Mouse (Mus musculus): Measurements from ENCODE around the gene Col4a2.

The Col4a2 gene

GRCm38 (mm10) chr8:11312349-11313175, at the start of gene Col4a2, which contains the start of gene Col4a1:
Col4a2 (plus strand) TSS chr8:11312805.
Col4a1 (minus strand) TSS chr8:11312826.
- DNase-seq: no peak

GRCm38 (mm10) chr8:11263848-11264247, 48.8 kb upstream of the Col4a2 start:
- DNase-seq: no peak

GRCm38 (mm10) chr8:11265971-11266370, 46.6 kb upstream of the Col4a2 start:
- no peak for DNase-seq

- no peak for DNase-seq
Measured at GRCm38 (mm10) chr8:11266471-11266870, 46.1 kb upstream of the Col4a2 start.

GRCm38 (mm10) chr8:11268753-11269152, 43.9 kb upstream of the Col4a2 start:
- DNase-seq: no peak

GRCm38 (mm10) chr8:11270826-11271225, 41.8 kb upstream of the Col4a2 start:
- no peak for DNase-seq

- no peak for DNase-seq
Measured at GRCm38 (mm10) chr8:11272205-11272604, 40.4 kb upstream of the Col4a2 start.

- no peak for DNase-seq
Measured at GRCm38 (mm10) chr8:11273506-11274158, 39.0 kb upstream of the Col4a2 start.

- no peak for DNase-seq
Measured at GRCm38 (mm10) chr8:11274415-11274814, 38.2 kb upstream of the Col4a2 start.

- DNase-seq: no peak
Measured at GRCm38 (mm10) chr8:11276286-11276685, 36.3 kb upstream of the Col4a2 start.

- DNase-seq: no peak
Measured at GRCm38 (mm10) chr8:11277602-11278051, 35.0 kb upstream of the Col4a2 start.

GRCm38 (mm10) chr8:11278101-11278611, 34.4 kb upstream of the Col4a2 start:
- DNase-seq: no peak

- no peak for DNase-seq
Measured at GRCm38 (mm10) chr8:11279296-11279826, 33.2 kb upstream of the Col4a2 start.

- no peak for DNase-seq
Measured at GRCm38 (mm10) chr8:11280721-11281268, 31.8 kb upstream of the Col4a2 start.

- no peak for DNase-seq
Measured at GRCm38 (mm10) chr8:11282139-11282538, 30.5 kb upstream of the Col4a2 start.

GRCm38 (mm10) chr8:11282696-11283095, 29.9 kb upstream of the Col4a2 start:
- DNase-seq: no peak

GRCm38 (mm10) chr8:11283217-11283616, 29.4 kb upstream of the Col4a2 start:
- no peak for DNase-seq

- no peak for DNase-seq
Measured at GRCm38 (mm10) chr8:11285437-11285836, 27.2 kb upstream of the Col4a2 start.

GRCm38 (mm10) chr8:11287139-11287538, 25.5 kb upstream of the Col4a2 start:
- no peak for DNase-seq

- no peak for DNase-seq
Measured at GRCm38 (mm10) chr8:11288286-11288685, 24.3 kb upstream of the Col4a2 start.

- DNase-seq: no peak
Measured at GRCm38 (mm10) chr8:11290533-11290932, 22.1 kb upstream of the Col4a2 start.

GRCm38 (mm10) chr8:11292611-11293010, 20.0 kb upstream of the Col4a2 start:
- no peak for DNase-seq

GRCm38 (mm10) chr8:11296282-11296943, 16.2 kb upstream of the Col4a2 start:
- DNase-seq: no peak
